Mouse (Mus musculus): ENCODE results near the gene Mphosph10.

The Mphosph10 gene

GRCm38 (mm10) chr7:64392122-64392818 is at the start of gene Mphosph10, which contains the start of gene Mcee:
Gene Mphosph10, minus strand, starts transcription at chr7:64392268.
Gene Mcee, plus strand, starts transcription at chr7:64392607.
- peak; percentile 98 for DNase-seq

GRCm38 (mm10) chr7:64440519-64440918 is 48.5 kb upstream of the Mphosph10 start:
- DNase-seq: no peak

GRCm38 (mm10) chr7:64439595-64440518 is 47.8 kb upstream of the Mphosph10 start:
- no peak for DNase-seq

- DNase-seq: peak; percentile 7
These were observed 32.8 kb upstream of the Mphosph10 start for GRCm38 (mm10) chr7:64424861-64425260.

- no peak for DNase-seq
These were observed 11.9 kb upstream of the Mphosph10 start for GRCm38 (mm10) chr7:64403989-64404388.

- DNase-seq: no peak
These were observed 10.4 kb upstream of the Mphosph10 start for GRCm38 (mm10) chr7:64402452-64402851.

GRCm38 (mm10) chr7:64400725-64401124 is 8.7 kb upstream of the Mphosph10 start:
- no peak for DNase-seq

- no peak for DNase-seq
These were observed 717 bp upstream of the Mphosph10 start for GRCm38 (mm10) chr7:64392819-64393151.

GRCm38 (mm10) chr7:64391479-64391878 is 589 bp downstream of the Mphosph10 start:
- DNase-seq: peak; percentile 15

GRCm38 (mm10) chr7:64373830-64374562 is 18.1 kb downstream of the Mphosph10 start, which contains the start of gene Fan1:
Gene Fan1, minus strand, starts transcription at chr7:64374095.
- peak; percentile 90 for DNase-seq

- DNase-seq: no peak
These were observed 18.8 kb downstream of the Mphosph10 start for GRCm38 (mm10) chr7:64373147-64373829.

- DNase-seq: no peak
These were observed 19.9 kb downstream of the Mphosph10 start for GRCm38 (mm10) chr7:64371940-64372878.

GRCm38 (mm10) chr7:64369841-64370240 is 22.2 kb downstream of the Mphosph10 start:
- DNase-seq: no peak

- no peak for DNase-seq
These were observed 26.2 kb downstream of the Mphosph10 start for GRCm38 (mm10) chr7:64365863-64366262.

- DNase-seq: no peak
These were observed 31.5 kb downstream of the Mphosph10 start for GRCm38 (mm10) chr7:64360586-64360945.

- DNase-seq: no peak
These were observed 32.0 kb downstream of the Mphosph10 start for GRCm38 (mm10) chr7:64359943-64360585.

- DNase-seq: no peak
These were observed 33.4 kb downstream of the Mphosph10 start for GRCm38 (mm10) chr7:64358666-64359065.

GRCm38 (mm10) chr7:64357405-64357804 is 34.7 kb downstream of the Mphosph10 start:
- peak; percentile 51 for DNase-seq

- DNase-seq: no peak
These were observed 35.4 kb downstream of the Mphosph10 start for GRCm38 (mm10) chr7:64356661-64357060.

GRCm38 (mm10) chr7:64354206-64354605 is 37.9 kb downstream of the Mphosph10 start:
- DNase-seq: peak; percentile 23

- DNase-seq: peak; percentile 57
These were observed 41.0 kb downstream of the Mphosph10 start for GRCm38 (mm10) chr7:64351087-64351486.
